Mouse (Mus musculus): ENCODE measurements around the gene Zfp655. TPM values are rescaled to one million over a fixed set of nuclear protein-coding genes. Genes with fewer than 3 reads are reported as not detected.

Gene Zfp655
- 8.5 and 9.3 TPM in 2 replicates for polyA plus RNA-seq (2012; rRNA removed)

DNA sequence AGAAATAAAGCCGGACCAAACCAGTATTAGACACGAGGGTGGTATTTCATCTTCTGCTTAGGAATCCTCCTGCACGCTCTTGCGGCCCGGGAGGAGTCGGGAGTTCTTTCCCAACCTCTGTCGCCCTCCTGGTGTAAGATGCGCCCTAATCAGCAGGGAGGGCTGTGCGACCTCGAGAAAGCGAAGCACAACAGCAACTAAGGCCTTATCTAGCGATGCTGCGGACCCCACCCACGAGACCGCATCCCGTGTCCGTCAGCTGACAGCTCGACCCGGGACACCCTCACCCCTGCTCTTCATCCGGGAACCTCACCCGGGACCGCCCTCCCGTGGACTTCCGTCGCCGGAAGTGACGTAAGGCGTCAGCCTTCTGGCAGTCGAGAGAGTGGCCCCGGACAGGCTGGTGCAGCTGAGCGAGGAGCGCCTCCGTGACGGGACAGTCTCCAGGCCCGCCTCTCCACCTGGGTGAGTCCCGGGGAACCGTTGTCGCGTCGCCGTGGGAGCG is at the start of gene Zfp655:
Zfp655 (plus strand) TSS at position 349 of the 505 bp plus-strand sequence.

DNA sequence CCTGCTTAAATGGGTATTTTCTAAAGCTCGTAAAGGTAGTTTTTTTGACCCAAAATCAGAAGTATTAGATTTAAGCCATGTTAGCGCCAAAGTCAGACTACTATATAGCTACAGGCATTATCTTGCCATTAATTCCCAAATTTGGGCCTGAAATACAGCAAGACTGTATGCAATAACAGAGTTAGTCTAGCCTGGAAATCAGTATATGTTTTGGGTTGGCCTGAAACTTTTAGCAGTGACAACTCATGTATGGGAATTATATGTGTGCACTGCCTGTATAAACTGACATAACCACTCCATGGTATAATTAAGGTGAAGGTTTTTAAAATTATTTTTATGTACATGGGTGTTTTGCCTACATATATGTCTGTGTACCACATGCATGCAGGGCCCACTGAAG is 39.6 kb upstream of the Zfp655 start, which contains the start of gene Atp5j2:
Atp5j2 (minus strand) TSS at position 101 of the 400 bp plus-strand sequence.

DNA sequence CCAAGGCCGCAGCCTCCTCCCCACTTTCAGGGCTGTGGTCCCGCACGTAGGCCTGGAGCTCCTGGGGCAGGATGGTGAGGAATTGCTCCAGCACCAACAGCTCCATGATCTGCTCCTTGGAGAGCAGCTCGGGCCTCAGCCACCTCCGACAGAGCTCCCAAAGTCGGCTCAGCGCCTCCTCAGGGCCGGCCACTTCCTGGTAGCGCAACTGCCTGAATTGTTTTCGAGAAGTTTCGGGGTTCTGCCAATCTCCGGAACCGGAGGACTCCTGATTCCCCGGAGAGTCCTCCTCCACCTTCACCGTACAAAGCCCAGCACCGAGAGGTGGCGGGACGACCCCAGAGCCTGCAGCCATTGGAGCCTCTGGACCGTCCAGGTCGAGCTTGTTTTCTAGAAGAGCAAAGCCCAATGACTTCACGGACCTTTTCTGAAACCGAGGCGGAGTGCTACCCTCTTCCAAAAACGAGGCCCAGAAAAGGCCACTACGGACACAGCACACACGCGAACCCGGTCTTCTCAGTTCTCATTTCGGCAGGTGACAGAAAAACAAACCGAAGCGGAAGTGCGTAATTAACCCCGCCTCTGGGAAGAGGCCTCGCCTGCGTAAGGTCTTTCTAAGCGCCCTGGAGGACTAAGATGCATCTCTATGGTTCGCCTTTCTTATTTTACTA is 30.1 kb upstream of the Zfp655 start, which contains the start of gene Zkscan14:
Zkscan14 (minus strand) TSS at position 548 of the 671 bp plus-strand sequence.

DNA sequence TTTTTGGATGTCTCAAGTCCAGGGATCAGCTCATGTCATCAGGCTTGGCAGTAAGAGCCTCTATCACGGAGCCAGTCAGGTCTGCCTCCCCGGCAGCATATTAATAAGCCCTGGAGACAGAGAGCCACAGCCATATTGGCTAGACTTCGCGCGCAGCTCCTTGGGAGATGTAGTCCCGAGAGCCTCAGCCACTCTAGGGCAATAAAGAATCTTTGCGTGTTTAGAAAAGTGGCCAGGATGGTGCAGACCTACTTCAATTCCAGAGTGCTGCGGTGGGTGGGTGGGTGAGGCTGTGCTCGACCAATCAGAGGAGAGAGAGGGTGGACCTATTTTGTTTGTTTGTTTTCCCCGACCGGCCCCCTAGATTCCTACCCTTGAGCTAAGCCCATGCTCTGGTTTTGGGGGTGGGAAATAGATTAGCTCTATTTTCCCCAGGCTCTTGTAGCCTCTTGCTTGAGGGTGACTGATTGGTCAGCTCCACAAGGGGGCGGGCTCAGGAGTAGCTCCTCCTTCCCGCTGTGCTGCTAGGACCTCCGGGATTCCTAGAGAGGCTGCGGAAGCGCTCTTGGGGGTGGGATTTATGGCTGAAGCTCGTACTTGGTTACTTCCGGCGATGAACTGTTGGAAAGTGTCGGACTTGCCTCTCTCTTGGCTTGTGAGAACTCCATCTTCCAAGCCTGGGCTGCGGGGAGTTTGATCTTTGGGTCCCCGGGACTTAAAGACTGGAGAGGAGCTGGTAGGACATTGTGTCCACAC is 27.4 kb upstream of the Zfp655 start, which contains the start of gene Zkscan5:
Zkscan5 (plus strand) TSS at position 627 of the 756 bp plus-strand sequence.

DNA sequence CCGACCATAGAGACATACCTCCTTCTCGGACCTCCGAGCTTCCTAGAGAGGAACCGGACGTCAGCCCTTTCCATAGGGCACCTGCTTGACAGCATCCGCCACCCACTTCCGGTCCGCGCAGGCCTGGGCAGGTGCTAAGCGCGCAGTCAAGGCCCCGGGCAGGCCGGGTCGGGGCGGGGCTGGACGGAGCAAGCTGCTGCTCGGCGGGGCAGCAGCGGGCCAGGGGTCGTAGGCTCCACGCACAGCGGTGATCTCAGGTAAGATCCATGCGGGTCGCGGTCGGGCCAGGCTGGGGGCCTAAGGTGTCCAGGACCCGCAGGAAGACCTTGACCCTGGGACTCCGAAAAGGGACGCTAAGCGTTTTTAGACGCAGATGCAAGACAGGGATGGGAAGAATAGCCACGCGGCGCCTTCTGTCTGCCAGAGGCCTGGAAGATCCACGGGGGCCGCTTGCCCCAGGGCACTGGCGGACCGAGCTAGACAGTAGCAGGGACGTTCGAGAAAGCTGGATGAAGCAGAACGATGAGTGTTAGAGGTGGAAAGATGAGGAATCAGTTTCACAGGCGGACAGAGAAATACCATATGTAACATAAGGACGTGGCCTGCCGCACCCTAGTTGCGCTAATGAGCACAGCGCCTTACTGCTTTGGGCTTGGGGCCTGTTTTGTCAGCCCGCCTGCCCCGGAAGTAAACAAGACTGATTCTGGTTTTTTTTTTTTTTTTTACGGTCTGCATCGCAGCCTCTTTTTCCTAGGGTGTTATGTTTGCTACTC is 49.0 kb downstream of the Zfp655 start, which contains the start of gene Zscan25:
Zscan25 (plus strand) TSS at position 130 of the 773 bp plus-strand sequence.

Other genes starting within 250 kb of the Zfp655 start
- gene Gm4871, start 199.0 kb upstream of the Zfp655 start, polyA plus RNA-seq (2012; rRNA removed): not detected in 2 replicates
- gene 1700018F24Rik, start 188.7 kb upstream of the Zfp655 start, polyA plus RNA-seq (2012; rRNA removed): not detected in 2 replicates
- 40.3 and 49.6 TPM in 2 replicates for gene Arpc1a, start 147.9 kb upstream of the Zfp655 start, polyA plus RNA-seq (2012; rRNA removed)
- gene Kpna7, start 147.7 kb upstream of the Zfp655 start, polyA plus RNA-seq (2012; rRNA removed): 0.05 and 0.09 TPM in 2 replicates
- gene Arpc1b, start 117.5 kb upstream of the Zfp655 start, polyA plus RNA-seq (2012; rRNA removed): 64.2 and 70.6 TPM in 2 replicates
- 51.0 and 57.0 TPM in 2 replicates for gene Pdap1, start 91.5 kb upstream of the Zfp655 start, polyA plus RNA-seq (2012; rRNA removed)
- 86.6 and 96.6 TPM in 2 replicates for gene Bud31, start 91.4 kb upstream of the Zfp655 start, polyA plus RNA-seq (2012; rRNA removed)
- gene Ptcd1, start 64.6 kb upstream of the Zfp655 start, polyA plus RNA-seq (2012; rRNA removed): 5.4 and 5.7 TPM in 2 replicates
- gene Cpsf4, start 64.5 kb upstream of the Zfp655 start, polyA plus RNA-seq (2012; rRNA removed): 27.1 and 29.8 TPM in 2 replicates
- gene Atp5j2, start 39.7 kb upstream of the Zfp655 start, polyA plus RNA-seq (2012; rRNA removed): 202 and 203 TPM in 2 replicates
- 2.5 and 2.6 TPM in 2 replicates for gene Zkscan14, start 29.8 kb upstream of the Zfp655 start, polyA plus RNA-seq (2012; rRNA removed)
- 2.3 and 2.4 TPM in 2 replicates for gene Zkscan5, start 27.2 kb upstream of the Zfp655 start, polyA plus RNA-seq (2012; rRNA removed)
- 3.8 and 4.3 TPM in 2 replicates for gene Zscan25, start 48.8 kb downstream of the Zfp655 start, polyA plus RNA-seq (2012; rRNA removed)
- gene Cyp3a57, start 113.6 kb downstream of the Zfp655 start, polyA plus RNA-seq (2012; rRNA removed): 0.01 and 0.03 TPM in 2 replicates
- 4.8 and 5.1 TPM in 2 replicates for gene Cyp3a16, start 238.0 kb downstream of the Zfp655 start, polyA plus RNA-seq (2012; rRNA removed)